Mouse (Mus musculus) spleen, postnatal 10 days (tissue): ENCODE measurements around the gene Kcnq5.
"Not testable (repeated sequence)": the region's sequence is repeated elsewhere in the genome, so short reads cannot be mapped to it uniquely, and the experiment has no call there.

Experiments
- DNase-seq, 2 experiments: peaks; one replicate each; pipeline ENCODE4 v3.0.0; 2021 to 2022; ENCODE audit warnings: low spot score in 2 of 2

Gene Kcnq5

GRCm38 (mm10) chr1:21486266-21486665, 475.5 kb downstream of the Kcnq5 start:
- no peak for DNase-seq

DNA sequence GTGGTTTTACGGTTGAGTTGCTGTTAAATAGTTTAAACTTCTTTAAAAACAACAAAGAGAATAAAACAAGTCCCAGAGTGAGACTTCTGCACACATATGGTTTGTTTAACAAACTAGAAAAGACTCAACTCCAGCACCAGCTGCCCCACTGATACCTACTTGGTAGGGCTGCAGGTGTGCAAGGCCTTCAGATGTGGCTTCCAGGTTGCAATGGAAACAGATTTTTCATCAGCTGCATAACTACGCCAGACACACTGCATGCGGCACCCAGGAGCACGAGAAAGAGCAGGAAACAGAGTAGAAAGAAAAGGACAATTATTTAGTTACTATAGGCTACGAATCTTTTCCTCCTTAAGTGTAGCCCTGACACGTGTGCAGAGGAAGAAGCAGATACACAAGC, 492.4 kb downstream of the Kcnq5 start:
- DNase-seq = no peak

DNA sequence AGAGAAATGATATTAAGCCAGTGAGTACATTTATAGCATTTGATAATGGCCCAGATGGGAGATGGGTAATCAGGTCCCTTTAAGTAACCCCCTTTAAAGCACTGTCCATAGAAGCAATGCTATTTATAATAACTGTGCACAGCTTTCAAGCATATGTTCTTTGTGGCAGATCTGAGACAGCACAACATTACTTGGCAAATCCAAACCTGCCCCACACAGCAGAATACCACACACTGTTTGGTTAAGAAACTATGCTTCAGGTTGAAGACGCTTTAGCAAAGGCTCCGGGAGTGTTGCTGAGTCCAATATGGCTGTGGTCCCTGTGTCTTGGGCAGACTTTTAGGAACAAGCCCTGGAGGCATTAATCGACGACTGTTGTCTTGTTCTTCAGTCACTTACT, 495.3 kb downstream of the Kcnq5 start:
- no peak for DNase-seq

DNA sequence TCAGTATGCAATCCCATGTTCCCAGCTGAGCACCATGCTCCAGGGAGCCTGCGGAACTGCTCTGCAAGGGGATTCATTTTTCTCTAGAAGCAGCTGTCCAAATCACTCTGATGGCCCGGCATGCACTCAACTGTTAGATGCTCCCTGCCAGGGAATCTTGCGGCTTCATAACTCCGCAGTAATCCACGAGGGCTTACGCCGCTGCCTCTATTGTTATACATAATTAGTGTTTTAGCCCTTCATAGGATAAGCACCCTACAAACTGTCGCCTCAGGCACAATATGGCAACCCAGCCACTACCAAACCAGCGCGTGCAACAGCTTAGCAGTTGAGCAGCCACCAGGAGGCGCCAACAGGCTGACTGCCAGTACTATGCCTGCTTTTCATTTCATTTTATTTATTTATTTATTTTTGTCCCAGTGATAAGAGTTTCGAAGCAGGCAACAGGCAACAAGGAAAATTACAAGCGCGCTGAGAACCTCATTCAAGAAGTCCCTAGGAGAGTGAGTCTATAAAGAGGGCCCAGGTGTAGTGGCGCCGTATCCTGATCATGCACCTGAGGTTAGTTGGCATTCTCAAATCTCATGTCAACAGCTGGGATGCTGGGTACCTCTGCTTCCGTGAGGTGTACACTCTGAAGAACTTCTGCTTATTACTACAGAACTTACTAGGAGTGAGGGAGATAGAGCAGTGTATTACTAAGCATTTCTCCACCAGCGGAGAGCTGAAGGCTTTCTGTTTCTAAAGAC, 500.6 kb downstream of the Kcnq5 start:
- peak; percentile 11 to 73 for DNase-seq

GRCm38 (mm10) chr1:21458581-21458980, 503.2 kb downstream of the Kcnq5 start:
- DNase-seq = no peak

- DNase-seq = no peak
Observed at GRCm38 (mm10) chr1:21455971-21456370, 505.8 kb downstream of the Kcnq5 start.

GRCm38 (mm10) chr1:21448227-21448626, 513.5 kb downstream of the Kcnq5 start:
- no peak for DNase-seq

- DNase-seq = no peak
Observed at GRCm38 (mm10) chr1:21436753-21437152, 525.0 kb downstream of the Kcnq5 start.

DNA sequence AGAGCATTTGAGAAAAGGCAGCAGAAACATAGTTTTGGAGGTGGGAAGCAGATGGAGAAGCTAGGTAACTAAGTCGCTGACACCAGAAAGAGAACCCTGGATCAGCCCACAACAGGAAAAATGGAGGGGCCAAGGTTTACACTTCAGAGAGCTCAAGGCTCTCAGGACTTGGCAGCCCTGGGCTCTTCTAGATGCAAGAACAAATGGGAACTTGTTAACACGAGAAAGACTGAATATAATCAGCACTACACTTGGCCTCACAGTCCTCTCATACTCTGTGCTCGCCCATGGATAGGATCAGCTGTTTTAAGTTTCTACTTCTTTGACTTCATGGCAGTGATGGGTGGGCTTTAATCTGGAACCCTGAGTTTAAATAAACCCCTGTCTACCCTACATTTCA, 526.9 kb downstream of the Kcnq5 start:
- no peak for DNase-seq

GRCm38 (mm10) chr1:21431666-21432065, 530.1 kb downstream of the Kcnq5 start:
- DNase-seq = no peak

DNA sequence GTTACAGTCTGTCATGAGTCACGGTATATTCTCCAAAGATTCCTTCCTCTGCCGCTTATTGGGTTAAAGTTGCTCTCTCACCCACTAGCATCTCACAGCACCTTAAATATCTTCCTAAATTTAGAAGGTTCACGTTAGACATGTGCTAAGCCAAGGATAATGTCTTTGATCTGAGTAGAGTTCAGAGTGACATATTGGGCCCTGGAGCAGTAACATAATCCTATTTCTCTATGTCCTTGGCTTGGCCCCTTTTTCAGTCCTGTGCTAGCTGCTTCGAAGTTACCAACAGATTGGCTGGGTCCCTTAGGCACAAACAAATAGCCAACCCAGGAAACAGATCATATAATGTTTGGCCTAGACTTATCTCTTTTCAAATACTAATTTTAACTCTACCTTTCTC, 533.7 kb downstream of the Kcnq5 start:
- no peak for DNase-seq

DNA sequence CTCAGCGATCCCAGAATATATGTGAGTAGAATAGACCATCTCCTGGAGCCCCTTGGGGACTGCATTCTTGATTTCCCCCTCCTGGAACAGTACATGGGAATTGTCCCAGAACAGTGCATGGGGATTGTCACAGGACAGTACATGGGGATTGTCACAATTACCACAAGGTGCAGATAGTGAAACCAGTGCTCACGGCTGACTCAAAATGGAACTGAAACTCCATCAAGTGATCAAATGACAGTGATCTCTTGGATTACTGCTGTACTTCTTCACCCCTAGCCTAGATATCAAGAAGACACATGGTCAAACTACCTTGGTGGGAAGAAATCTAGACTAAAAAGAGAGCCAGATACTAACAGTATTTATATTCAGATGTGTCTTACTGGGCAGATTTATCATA, 536.1 kb downstream of the Kcnq5 start:
- no peak for DNase-seq

GRCm38 (mm10) chr1:21419370-21419769, 542.4 kb downstream of the Kcnq5 start:
- no peak for DNase-seq

- no peak for DNase-seq
Observed at GRCm38 (mm10) chr1:21412197-21412555, 549.6 kb downstream of the Kcnq5 start.

DNA sequence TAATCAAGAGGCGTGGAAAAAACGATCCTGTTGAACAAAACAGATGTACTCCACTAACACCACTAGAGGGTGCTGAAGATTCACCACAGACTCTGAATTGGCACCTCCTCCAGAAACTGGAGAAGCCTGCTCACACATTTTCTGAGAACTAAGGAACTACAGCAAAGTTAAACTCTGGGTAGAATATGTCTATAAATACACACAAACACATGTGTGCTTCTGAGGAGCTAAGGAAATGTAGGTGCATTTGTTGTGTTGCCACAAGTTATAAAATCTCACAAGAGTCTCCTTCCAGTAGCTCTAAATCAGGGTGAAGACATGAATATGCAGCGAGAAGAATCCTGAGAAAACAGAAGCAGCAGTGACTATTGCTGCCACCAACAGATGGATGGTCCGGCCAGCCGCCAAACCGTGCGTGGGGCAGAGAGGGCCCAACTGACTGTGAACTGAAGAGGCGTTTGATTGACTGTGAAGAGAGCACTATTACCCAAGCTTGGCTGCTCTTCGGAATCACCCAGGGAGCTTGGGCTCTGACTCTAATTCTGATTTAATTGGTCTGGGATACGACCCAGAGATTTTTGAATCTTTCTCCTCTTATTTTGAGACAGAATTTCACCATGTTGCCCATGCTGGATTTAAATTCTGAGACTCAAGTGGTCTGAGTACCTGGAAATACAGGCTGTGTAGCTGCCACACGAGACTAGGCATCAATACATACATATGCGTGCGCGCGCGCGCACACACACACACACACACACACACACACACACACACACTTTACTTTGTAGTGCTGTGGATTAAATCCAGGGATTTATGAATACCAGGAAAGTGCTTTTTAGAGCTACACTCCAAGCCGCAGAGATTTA, 550.2 kb downstream of the Kcnq5 start:
- no peak for DNase-seq

- DNase-seq = no peak
Observed at GRCm38 (mm10) chr1:21407266-21407665, 554.5 kb downstream of the Kcnq5 start.

DNA sequence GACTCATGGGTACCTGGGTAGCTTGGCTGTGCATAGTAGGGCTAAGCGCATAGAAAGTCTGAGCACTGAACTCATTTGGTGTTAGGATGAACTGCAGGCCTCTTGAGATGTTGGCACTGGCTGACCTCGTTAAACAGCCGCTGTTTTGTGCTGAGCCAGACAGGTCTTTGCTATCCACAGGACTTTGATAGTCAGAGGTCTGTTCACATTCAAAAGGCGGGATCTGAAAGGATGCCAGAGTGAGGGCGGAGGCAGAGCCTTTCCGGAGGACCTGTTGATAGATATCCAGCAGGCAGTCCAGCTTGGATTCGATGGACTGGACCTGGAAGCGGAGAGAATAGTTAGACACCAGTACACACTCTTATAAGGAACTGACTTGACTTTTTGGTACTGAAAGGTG, 558.9 kb downstream of the Kcnq5 start:
- DNase-seq = no peak

DNA sequence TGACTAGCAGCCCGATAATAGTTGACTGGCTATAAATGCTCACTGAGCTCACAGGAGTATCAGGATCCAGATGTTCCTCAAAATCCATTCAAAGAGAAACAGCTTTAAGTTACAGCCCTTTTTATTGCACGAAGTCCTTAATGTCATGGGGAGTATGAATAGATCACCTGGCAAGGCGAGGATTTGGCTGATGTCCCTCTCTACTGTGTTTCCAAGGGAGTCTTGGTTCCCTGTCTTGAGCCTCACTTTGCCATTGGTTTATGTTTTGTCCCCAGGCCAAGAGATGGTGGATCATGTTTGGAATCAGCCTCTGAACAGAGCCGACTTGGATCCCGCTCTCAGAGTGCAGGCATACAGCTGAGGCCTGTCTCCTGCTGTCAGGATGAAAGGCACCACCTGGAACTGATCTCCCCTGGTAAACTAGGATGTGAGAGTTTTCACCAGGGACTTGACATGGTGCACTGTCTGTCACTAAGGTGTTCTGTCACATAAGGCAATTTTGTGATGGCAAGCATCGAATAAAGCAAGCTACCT, 570.5 kb downstream of the Kcnq5 start:
- DNase-seq = no peak

DNA sequence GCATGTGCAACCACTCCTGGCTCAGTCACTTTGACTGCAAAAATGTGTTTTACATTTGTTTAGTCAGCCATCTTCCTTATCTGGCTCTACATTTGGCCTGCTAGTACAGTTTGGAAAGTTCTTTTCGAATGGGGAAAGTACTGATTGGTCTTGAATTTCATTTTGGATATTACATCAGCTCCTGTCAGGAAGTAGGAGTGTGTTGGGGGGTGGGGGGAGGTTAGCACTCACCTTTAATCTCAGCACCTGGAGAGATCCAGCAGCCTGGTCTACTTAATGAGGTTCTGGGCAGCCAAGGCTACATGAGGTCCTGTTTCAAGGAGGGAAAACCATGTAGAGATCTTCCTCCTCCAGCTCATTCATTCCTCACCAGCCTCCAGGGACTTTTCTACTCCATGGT, 578.5 kb downstream of the Kcnq5 start, which contains the start of gene Khdc1b:
Khdc1b (plus strand) TSS at position 301 of the 400 bp plus-strand sequence.
- DNase-seq = no peak

DNA sequence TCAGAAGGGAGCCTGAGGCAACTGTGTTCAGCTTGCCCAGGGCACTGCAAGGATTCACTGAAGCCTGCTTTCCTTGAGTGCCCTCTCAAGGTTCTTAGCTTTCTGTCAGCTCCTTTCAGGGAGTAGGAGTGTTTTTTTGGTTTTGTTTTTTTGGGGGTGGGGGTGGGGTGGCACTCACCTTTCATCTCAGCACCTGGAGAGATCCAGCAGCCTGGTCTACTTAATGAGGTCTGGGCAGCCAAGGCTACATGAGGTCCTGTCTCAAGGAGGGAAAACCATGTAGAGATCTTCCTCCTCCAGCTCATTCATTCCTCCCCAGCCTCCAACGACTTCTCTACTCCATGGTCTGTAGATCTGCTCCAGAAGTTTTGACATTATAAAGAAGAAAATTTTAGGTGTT, 593.7 kb downstream of the Kcnq5 start, which contains the start of gene Khdc1c:
Khdc1c (plus strand) TSS at position 301 of the 400 bp plus-strand sequence.
- DNase-seq = not testable (repeated sequence)

DNA sequence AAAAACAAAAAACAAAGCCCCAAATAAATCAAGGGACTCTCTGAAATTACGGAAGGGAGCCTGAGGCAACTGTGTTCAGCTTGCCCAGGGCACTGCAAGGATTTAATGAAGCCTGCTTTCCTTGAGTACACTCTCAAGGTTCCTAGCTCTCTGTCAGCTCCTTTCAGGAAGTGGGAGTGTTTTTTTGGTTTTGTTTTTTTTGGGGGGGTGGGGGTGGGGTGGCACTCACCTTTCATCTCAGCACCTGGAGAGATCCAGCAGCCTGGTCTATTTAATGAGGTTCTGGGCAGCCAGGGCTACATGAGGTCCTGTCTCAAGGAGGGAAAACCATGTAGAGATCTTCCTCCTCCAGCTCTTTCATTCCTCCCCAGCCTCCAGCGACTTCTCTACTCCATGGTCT, 612.4 kb downstream of the Kcnq5 start, which contains the start of gene Khdc1a:
Khdc1a (plus strand) TSS at position 301 of the 400 bp plus-strand sequence.
- no peak for DNase-seq
